Mouse (Mus musculus) CH12.LX (cell line): ENCODE results near the gene Tomm22. TPM values are rescaled to one million over a fixed set of nuclear protein-coding genes. Genes with fewer than 3 reads are reported as not detected.

Source experiments
- DNase-seq: peaks from one replicate; pipeline ENCODE4 v3.0.0-alpha.2; 2013; ENCODE audit errors: extremely low read depth
- H3K27ac ChIP-seq: 2 replicates; pipeline ENCODE4 v1.5.1; 2012; ENCODE audit warnings: low read depth, mild to moderate bottlenecking, control low read depth, moderate library complexity; ENCODE audit not compliant: insufficient read depth
- H3K27me3 ChIP-seq: replicated peaks from 2 replicates; pipeline ENCODE3; 2012; ENCODE audit warnings: inconsistent platforms
- H3K36me3 ChIP-seq, 2 experiments: replicated peaks in 1 of 2; 2 replicates each; pipeline versions ENCODE3 to v1.6.1; 2012; ENCODE audit warnings: inconsistent platforms in 1 of 2, low read length in 1 of 2, mild to moderate bottlenecking in 1 of 2, mixed read lengths in 1 of 2, moderate library complexity in 1 of 2; ENCODE audit not compliant: control insufficient read depth in 1 of 2, insufficient read depth in 1 of 2
- H3K4me1 ChIP-seq, 2 experiments: 2 replicates each; pipeline ENCODE4 v1.6.1; 2012; ENCODE audit warnings: inconsistent platforms in 1 of 2, moderate library complexity in 1 of 2; ENCODE audit not compliant: insufficient read depth in 2 of 2, control insufficient read depth in 1 of 2
- H3K4me2 ChIP-seq: 2 replicates; pipeline ENCODE4 v1.6.1; 2012; ENCODE audit warnings: low read depth, mild to moderate bottlenecking, control low read depth; ENCODE audit not compliant: poor library complexity, insufficient read depth, severe bottlenecking
- H3K4me3 ChIP-seq, 3 experiments: fragments of 150-350 bp in 1 of 3; sonication (generic) in 1 of 3; replicated peaks in 1 of 3; 2 replicates each; pipeline versions ENCODE3 to v1.5.1; 2011 to 2012; ENCODE audit warnings: low read depth in 2 of 3, low read length in 2 of 3, mild to moderate bottlenecking in 2 of 3, moderate library complexity in 2 of 3, control low read depth in 1 of 3, improper control_type of control experiment in 1 of 3, inconsistent platforms in 1 of 3, mixed read lengths in 1 of 3; ENCODE audit not compliant: poor library complexity in 1 of 3
- H3K79me2 ChIP-seq: replicated peaks from 2 replicates; pipeline ENCODE4 v1.6.1; 2012; ENCODE audit warnings: mild to moderate bottlenecking, moderate library complexity; ENCODE audit not compliant: control insufficient read depth, poor library complexity, insufficient read depth, severe bottlenecking; ENCODE audit errors: extremely low read depth
- H3K9ac ChIP-seq: 2 replicates; pipeline ENCODE4 v1.6.1; 2012; ENCODE audit warnings: low read depth, mild to moderate bottlenecking, control low read depth, moderate library complexity; ENCODE audit not compliant: insufficient read depth
- H3K9me3 ChIP-seq: replicated peaks from 2 replicates; pipeline ENCODE3; 2012; ENCODE audit warnings: low read length, inconsistent platforms, mixed read lengths
- BHLHE40 ChIP-seq: IDR thresholded peaks from 2 replicates; pipeline ENCODE4 v1.6.1; 2011; ENCODE audit warnings: mild to moderate bottlenecking, low read depth, low read length, improper control_type of control experiment
- CTCF ChIP-seq, 2 experiments: IDR thresholded peaks in 1 of 2; conservative IDR thresholded peaks in 1 of 2; 2 replicates each; pipeline ENCODE4 v1.5.1; 2011 to 2012; ENCODE audit warnings: low read depth in 2 of 2, low read length in 2 of 2, improper control_type of control experiment in 1 of 2, inconsistent platforms in 1 of 2, mild to moderate bottlenecking in 1 of 2, moderate library complexity in 1 of 2
- ELF1 ChIP-seq: IDR thresholded peaks from 2 replicates; pipeline ENCODE4 v1.6.1; 2014; ENCODE audit warnings: low read depth, mild to moderate bottlenecking, inconsistent platforms, low read length, improper control_type of control experiment
- ETS1 ChIP-seq: conservative IDR thresholded peaks from 2 replicates; pipeline ENCODE4 v1.6.1; 2012; ENCODE audit warnings: low read depth, mild to moderate bottlenecking, inconsistent platforms, low read length, improper control_type of control experiment, moderate library complexity
- HCFC1 ChIP-seq: IDR thresholded peaks from 2 replicates; pipeline ENCODE4 v1.6.1; 2012; ENCODE audit warnings: low read depth, mild to moderate bottlenecking, inconsistent platforms, low read length, improper control_type of control experiment
- JUND ChIP-seq: conservative IDR thresholded peaks from 2 replicates; pipeline ENCODE4 v1.6.1; 2011; ENCODE audit warnings: low read depth, low read length, improper control_type of control experiment
- KAT2A ChIP-seq: IDR thresholded peaks from 2 replicates; pipeline ENCODE4 v1.6.1; 2012; ENCODE audit warnings: low read length, improper control_type of control experiment, inconsistent platforms; ENCODE audit not compliant: insufficient replicate concordance
- MYC ChIP-seq: IDR thresholded peaks from 2 replicates; pipeline ENCODE4 v1.6.1; 2011; ENCODE audit warnings: low read depth, mild to moderate bottlenecking, improper control_type of control experiment, low read length
- PAX5 ChIP-seq: IDR thresholded peaks from 2 replicates; pipeline ENCODE4 v1.6.1; 2012; ENCODE audit warnings: low read length, inconsistent platforms, mixed read lengths
- RAD21 ChIP-seq: IDR thresholded peaks from 2 replicates; pipeline ENCODE4 v1.6.1; 2011; ENCODE audit warnings: low read depth, mild to moderate bottlenecking, low read length, improper control_type of control experiment, moderate library complexity
- RCOR1 ChIP-seq: conservative IDR thresholded peaks from 2 replicates; pipeline ENCODE4 v1.6.1; 2012; ENCODE audit warnings: low read depth, mild to moderate bottlenecking, inconsistent platforms, low read length, improper control_type of control experiment
- SMC3 ChIP-seq: IDR thresholded peaks from 2 replicates; pipeline ENCODE4 v1.6.1; 2011; ENCODE audit warnings: low read depth, low read length, improper control_type of control experiment
- TBP ChIP-seq: conservative IDR thresholded peaks from 2 replicates; pipeline ENCODE4 v1.6.1; 2011; ENCODE audit warnings: low read depth, low read length, improper control_type of control experiment
- UBTF ChIP-seq: IDR thresholded peaks from 2 replicates; pipeline ENCODE4 v1.6.1; 2012; ENCODE audit warnings: low read depth, mild to moderate bottlenecking, inconsistent platforms, low read length, improper control_type of control experiment, moderate library complexity
- USF1 ChIP-seq: IDR thresholded peaks from 2 replicates; pipeline ENCODE4 v1.6.1; 2014; ENCODE audit warnings: low read depth, mild to moderate bottlenecking, inconsistent platforms, low read length, improper control_type of control experiment
- USF2 ChIP-seq: conservative IDR thresholded peaks from 2 replicates; pipeline ENCODE4 v1.6.1; 2011; ENCODE audit warnings: low read depth, low read length, improper control_type of control experiment
- ZMIZ1 ChIP-seq: IDR thresholded peaks from 2 replicates; pipeline ENCODE4 v1.6.1; 2012; ENCODE audit warnings: low read depth, mild to moderate bottlenecking, inconsistent platforms, low read length, improper control_type of control experiment
- dilution Hi-C: fragments of 300-500 bp; cut with MboI; formaldehyde crosslinking; loops from 2 replicates; pipeline ENCODE4 v1.14.3; 2020; ENCODE audit warnings: low sequenced_read_pairs; ENCODE audit not compliant: extremely low pct_unique_long_range_greater_than_20kb, extremely low pct_ligation_motif_present
- in situ Hi-C: fragments of 300-500 bp; cut with MboI; formaldehyde crosslinking; loops from 3 replicates; pipeline ENCODE4 v1.14.3; 2019; ENCODE audit warnings: low sequenced_read_pairs, low pct_ligation_motif_present, low pct_unique_long_range_greater_than_20kb, mixed read lengths
- polyA plus RNA-seq: library from polyadenylated mRNA; unstranded; fragments of >175 nt; gene quantifications from 2 replicates; pipeline ENCODE4 v1.2.1, GENCODE M21; 2012; ENCODE audit warnings: low read depth; ENCODE audit not compliant: insufficient read length
- total RNA-seq, 2 experiments: library from RNA; depleted of rRNA; stranded (reverse); fragments of 300-350 nt in 1 of 2; fragments of >200 nt in 1 of 2; gene quantifications; 2 replicates each; pipeline ENCODE4 v1.2.3; 2012 to 2014

Gene Tomm22
- total and polyA plus RNA-seq, 3 experiments, result 109 to 496 (median 234) TPM

GRCm38 (mm10) chr15:79648130-79648529 lies 22.5 kb upstream of the Tomm22 start:
- Histone ChIP-seq H3K4me3 (no peak overlapping the region), H3K27ac (no peak overlapping the region), H3K9ac (no peak overlapping the region)
- DNase-seq, result no peak
- TF ChIP-seq USF2 (no peak), TBP (no peak), ETS1 (no peak), KAT2A (no peak)
- TF ChIP-seq, all 38 proteins: peak for 0
- Histone ChIP-seq H3K27me3 (no peaks in the 10 kb centered on the region), H3K79me2 (no peaks in the 10 kb centered on the region), H3K4me1 (no peaks in the 10 kb centered on the region), H3K36me3 (no peaks in the 10 kb centered on the region), H3K4me2 (no peak overlapping the region), H3K9me3 (no peaks in the 10 kb centered on the region)
- in situ Hi-C loops, result no loop called here
- dilution Hi-C loops, result no loop called here

- Histone ChIP-seq H3K36me3 (no peaks in the 10 kb centered on the region), H3K9me3 (no peaks in the 10 kb centered on the region), H3K4me3 (no peak overlapping the region), H3K79me2 (no peaks in the 10 kb centered on the region), H3K9ac (no peak overlapping the region), H3K27ac (no peak overlapping the region), H3K4me2 (no peak overlapping the region), H3K4me1 (peaks cover 0 to 3% of the 10 kb centered on the region in 2 experiments; a peak in 1 of 4 replicates), H3K27me3 (no peaks in the 10 kb centered on the region)
- peak; percentile 58 for DNase-seq
- dilution Hi-C loops (no loop called here), in situ Hi-C loops (no loop called here)
- 0 out of 2 replicates have a peak, but pooled peaks have one; percentile 27 for TF ChIP-seq ELF1
- peak; percentile 11 for TF ChIP-seq RAD21
- TF ChIP-seq BHLHE40, result no peak
- TF ChIP-seq USF1, result no peak
- peak; percentile 37 to 65; a peak in 3 of 4 replicates for TF ChIP-seq CTCF (conservative IDR thresholded peaks at IDR 0.05 in 1 of 2, IDR thresholded peaks at IDR 0.05 in 1 of 2; ENCODE audit: low read depth in 2 of 2, low read length in 2 of 2)
Observed at GRCm38 (mm10) chr15:79650569-79650968, 20.1 kb upstream of the Tomm22 start.

GRCm38 (mm10) chr15:79651481-79651880 lies 19.2 kb upstream of the Tomm22 start:
- Histone ChIP-seq H3K4me3 (no peak overlapping the region), H3K4me2 (no peak overlapping the region), H3K79me2 (no peaks in the 10 kb centered on the region), H3K27ac (no peak overlapping the region), H3K9me3 (no peaks in the 10 kb centered on the region), H3K36me3 (no peaks in the 10 kb centered on the region), H3K27me3 (no peaks in the 10 kb centered on the region), H3K9ac (no peak overlapping the region), H3K4me1 (peaks cover 0 to 3% of the 10 kb centered on the region in 2 experiments; a peak in 1 of 4 replicates)
- in situ Hi-C loops (no loop called here), dilution Hi-C loops (no loop called here)
- no peak for TF ChIP-seq ELF1
- TF ChIP-seq CTCF (conservative IDR thresholded peaks at IDR 0.05 in 1 of 2, IDR thresholded peaks at IDR 0.05 in 1 of 2; ENCODE audit: low read depth in 2 of 2, low read length in 2 of 2), result peak; percentile 60 to 63
- TF ChIP-seq SMC3, result peak; percentile 39; the same call in 1 of the 2 replicates
- TF ChIP-seq PAX5, result no peak
- TF ChIP-seq USF1, result no peak
- TF ChIP-seq KAT2A, result no peak
- no peak for TF ChIP-seq ZMIZ1
- TF ChIP-seq BHLHE40, result no peak
- no peak for TF ChIP-seq MYC
- no peak for TF ChIP-seq HCFC1
- no peak for TF ChIP-seq RCOR1
- no peak for TF ChIP-seq UBTF
- TF ChIP-seq JUND, result no peak
- TF ChIP-seq RAD21, result peak; percentile 46
- DNase-seq, result no peak
